ENCODE assay signal across 8 mouse cellular contexts in the genomic region with DNA sequence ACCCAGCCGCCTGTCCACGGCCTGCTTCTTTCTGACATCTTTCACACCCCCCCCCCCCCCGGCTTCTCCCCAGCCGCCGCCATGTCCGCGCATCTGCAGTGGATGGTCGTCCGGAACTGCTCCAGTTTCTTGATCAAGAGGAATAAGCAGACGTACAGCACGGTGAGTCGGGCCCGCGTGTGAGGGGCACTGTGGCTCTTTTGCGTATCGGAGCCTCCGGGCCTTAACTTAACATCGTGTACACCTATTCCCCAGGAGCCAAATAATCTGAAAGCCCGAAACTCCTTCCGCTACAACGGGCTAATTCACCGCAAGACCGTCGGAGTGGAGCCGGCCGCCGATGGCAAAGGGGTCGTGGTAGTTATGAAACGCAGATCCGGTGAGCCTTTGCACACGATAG. TPM values are rescaled to one million over a fixed set of nuclear protein-coding genes. Genes with fewer than 3 reads are reported as not detected.
DNase-seq lines count a peak whose midpoint lies in the region; ATAC-seq and TF ChIP-seq lines count a peak whose summit lies in the region.
"Not testable (repeated sequence)": the region's sequence is repeated elsewhere in the genome, so short reads cannot be mapped to it uniquely, and the experiment has no call there.

No protein-coding gene starts in this region.

- H3K9me3 ChIP-seq in E14TG2a.4 (ENCODE audit: low read length); embryonic facial prominence, embryonic 10.5 days; forebrain, embryonic 16.5 days (ENCODE audit: control insufficient read depth, low read length); hindbrain, embryonic 12.5 days (replicated peaks); kidney, postnatal 0 days (replicated peaks; ENCODE audit: low read length); liver, embryonic 13.5 days (replicated peaks); midbrain, embryonic 12.5 days: not testable (repeated sequence)

- H3K4me1 ChIP-seq in E14TG2a.4 (replicated peaks; ENCODE audit: low read depth, low read length) = peaks cover 51% of the 10 kb centered on the region
- peaks cover 30% of the 10 kb centered on the region for H3K4me1 ChIP-seq in embryonic facial prominence, embryonic 10.5 days
- peaks cover 28% of the 10 kb centered on the region for H3K4me1 ChIP-seq in forebrain, embryonic 16.5 days (replicated peaks; ENCODE audit: control insufficient read depth, insufficient read depth, low read length)
- peaks cover 18% of the 10 kb centered on the region for H3K4me1 ChIP-seq in hindbrain, embryonic 12.5 days
- not testable (repeated sequence) for H3K4me1 ChIP-seq in kidney, postnatal 0 days (replicated peaks; ENCODE audit: insufficient read depth, low read length); small intestine, adult 2 months (ENCODE audit: control insufficient read depth, insufficient read depth, insufficient read length, low read length)
- peaks cover 53% of the 10 kb centered on the region for H3K4me1 ChIP-seq in liver, embryonic 13.5 days (replicated peaks)
- H3K4me1 ChIP-seq in midbrain, embryonic 12.5 days = peaks cover 22% of the 10 kb centered on the region

- under 1% methylated on average over 31 of the region's 31 CpGs for WGBS in embryonic facial prominence, embryonic 10.5 days
- 1% methylated on average over 28 of the region's 31 CpGs for WGBS in forebrain, embryonic 16.5 days
- WGBS in hindbrain, embryonic 12.5 days = under 1% methylated on average over 31 of the region's 31 CpGs
- under 1% methylated on average over 28 of the region's 31 CpGs for WGBS in kidney, postnatal 0 days
- under 1% methylated on average over 31 of the region's 31 CpGs for WGBS in liver, embryonic 13.5 days (ENCODE audit: insufficient replicate concordance)
- 2% methylated on average over 31 of the region's 31 CpGs for WGBS in midbrain, embryonic 12.5 days
- WGBS in small intestine, adult 2 months = under 1% methylated on average over 31 of the region's 31 CpGs

- not testable (repeated sequence) for TF ChIP-seq CTCF in E14TG2a.4 (conservative IDR thresholded peaks at IDR 0.05; ENCODE audit: low read length); kidney, postnatal 0 days (IDR thresholded peaks at IDR 0.05; ENCODE audit: low read depth); small intestine, adult 2 months (IDR thresholded peaks at IDR 0.05; ENCODE audit: extremely low read depth, insufficient read length, insufficient replicate concordance, low read depth, low read length)

- H3K4me3 ChIP-seq in E14TG2a.4 (replicated peaks; ENCODE audit: low read length) = peak overlapping the region; percentile 91
- peak overlapping the region; percentile 79 for H3K4me3 ChIP-seq in embryonic facial prominence, embryonic 10.5 days
- peak overlapping the region; percentile 79 for H3K4me3 ChIP-seq in forebrain, embryonic 16.5 days (replicated peaks; ENCODE audit: low read length)
- H3K4me3 ChIP-seq in hindbrain, embryonic 12.5 days = peak overlapping the region; percentile 84
- H3K4me3 ChIP-seq in kidney, postnatal 0 days (replicated peaks; ENCODE audit: low read depth, low read length) = peak overlapping the region; percentile 81
- peak overlapping the region; percentile 92 for H3K4me3 ChIP-seq in liver, embryonic 13.5 days (replicated peaks)
- peak overlapping the region; percentile 78 for H3K4me3 ChIP-seq in midbrain, embryonic 12.5 days
- H3K4me3 ChIP-seq in small intestine, adult 2 months (ENCODE audit: low read depth, low read length) = peak overlapping the region; percentile 88

- peaks cover 52% of the 10 kb centered on the region for H3K36me3 ChIP-seq in E14TG2a.4 (ENCODE audit: insufficient read depth, low read length)
- peaks cover 47% of the 10 kb centered on the region for H3K36me3 ChIP-seq in embryonic facial prominence, embryonic 10.5 days (replicated peaks)
- H3K36me3 ChIP-seq in forebrain, embryonic 16.5 days (ENCODE audit: control insufficient read depth, insufficient read depth) = peaks cover 17% of the 10 kb centered on the region
- H3K36me3 ChIP-seq in hindbrain, embryonic 12.5 days = peaks cover 41% of the 10 kb centered on the region
- peaks cover 26% of the 10 kb centered on the region for H3K36me3 ChIP-seq in kidney, postnatal 0 days (ENCODE audit: insufficient read depth, low read length)
- peaks cover 47% of the 10 kb centered on the region for H3K36me3 ChIP-seq in liver, embryonic 13.5 days
- peaks cover 41% of the 10 kb centered on the region for H3K36me3 ChIP-seq in midbrain, embryonic 12.5 days
- peaks cover 20% of the 10 kb centered on the region for H3K36me3 ChIP-seq in small intestine, adult 2 months (ENCODE audit: control insufficient read depth, insufficient read depth, low read length)

- not testable (repeated sequence) for DNase-seq in embryonic facial prominence, embryonic 10.5 days (ENCODE audit: low spot score); kidney, postnatal 0 days (ENCODE audit: low spot score); liver, embryonic 13.5 days

- not testable (repeated sequence) for TF ChIP-seq POLR2A in small intestine, adult 2 months (IDR thresholded peaks at IDR 0.05; ENCODE audit: low read depth, low read length)

- ATAC-seq in forebrain, embryonic 16.5 days; kidney, postnatal 0 days (replicated peaks; ENCODE audit: low FRiP score, low read depth); liver, embryonic 13.5 days (ENCODE audit: low read depth); midbrain, embryonic 12.5 days (ENCODE audit: low FRiP score, low read depth): not testable (repeated sequence)
- 0 out of 2 replicates have a peak, but pooled peaks have one; percentile 12 for ATAC-seq in hindbrain, embryonic 12.5 days (ENCODE audit: low FRiP score)

- H3K27me3 ChIP-seq in E14TG2a.4 (ENCODE audit: insufficient read depth, low read length); forebrain, embryonic 16.5 days (replicated peaks; ENCODE audit: control insufficient read depth, insufficient read depth, low read length); hindbrain, embryonic 12.5 days; kidney, postnatal 0 days (ENCODE audit: insufficient read depth, low read length); liver, embryonic 13.5 days; small intestine, adult 2 months (ENCODE audit: control insufficient read depth, insufficient read depth, low read length): not testable (repeated sequence)
- H3K27me3 ChIP-seq in embryonic facial prominence, embryonic 10.5 days (replicated peaks; ENCODE audit: low read depth, poor library complexity, severe bottlenecking) = peaks cover 18% of the 10 kb centered on the region
- H3K27me3 ChIP-seq in midbrain, embryonic 12.5 days = peaks cover 23% of the 10 kb centered on the region

- H3K9ac ChIP-seq in forebrain, embryonic 16.5 days (replicated peaks; ENCODE audit: low read depth, low read length) = peak overlapping the region; percentile 88
- H3K9ac ChIP-seq in hindbrain, embryonic 12.5 days = peak overlapping the region; percentile 96
- H3K9ac ChIP-seq in kidney, postnatal 0 days (ENCODE audit: low read depth, low read length) = peak overlapping the region; percentile 95
- peak overlapping the region; percentile 96 for H3K9ac ChIP-seq in liver, embryonic 13.5 days
- H3K9ac ChIP-seq in midbrain, embryonic 12.5 days (replicated peaks) = peak overlapping the region; percentile 94

- H3K27ac ChIP-seq in embryonic facial prominence, embryonic 10.5 days (replicated peaks) = peak overlapping the region; percentile 94
- peak overlapping the region; percentile 82 for H3K27ac ChIP-seq in forebrain, embryonic 16.5 days (ENCODE audit: low read length)
- peak overlapping the region; percentile 89 for H3K27ac ChIP-seq in hindbrain, embryonic 12.5 days
- H3K27ac ChIP-seq in kidney, postnatal 0 days = peak overlapping the region; percentile 94
- H3K27ac ChIP-seq in liver, embryonic 13.5 days = peak overlapping the region; percentile 95
- peak overlapping the region; percentile 87 for H3K27ac ChIP-seq in midbrain, embryonic 12.5 days (replicated peaks)
- peak overlapping the region; percentile 90; the same call in 1 of the 2 replicates for H3K27ac ChIP-seq in small intestine, adult 2 months (ENCODE audit: insufficient read depth, low read depth, low read length)

- H3K4me2 ChIP-seq in forebrain, embryonic 16.5 days (ENCODE audit: low read length) = peak overlapping the region; percentile 87
- H3K4me2 ChIP-seq in hindbrain, embryonic 12.5 days (replicated peaks) = peak overlapping the region; percentile 88
- H3K4me2 ChIP-seq in kidney, postnatal 0 days (ENCODE audit: low read length) = peak overlapping the region; percentile 82
- peak overlapping the region; percentile 82 for H3K4me2 ChIP-seq in liver, embryonic 13.5 days
- peak overlapping the region; percentile 88 for H3K4me2 ChIP-seq in midbrain, embryonic 12.5 days (replicated peaks)

RNA-seq across cellular contexts. Expression of gene Rpl28, which starts 0.6 kb away (rescaled TPM):
- 386 and 403 TPM in 2 replicates for polyA plus RNA-seq in embryonic facial prominence, embryonic 10.5 days (2016; fragmentation: Nextera tagmentation; extraction: Ambion mirVana)
- 173 and 179 TPM in 2 replicates for polyA plus RNA-seq in forebrain, embryonic 16.5 days (2015; fragmentation: Nextera tagmentation; extraction: Ambion mirVana)
- 290 and 306 TPM in 2 replicates for polyA plus RNA-seq in hindbrain, embryonic 12.5 days (2016; fragmentation: Nextera tagmentation; extraction: Ambion mirVana)
- 453 and 480 TPM in 2 replicates for polyA plus RNA-seq in kidney, postnatal 0 days (2015; fragmentation: Nextera tagmentation; extraction: Ambion mirVana)
- polyA plus RNA-seq in liver, embryonic 13.5 days (2015; fragmentation: Nextera tagmentation; extraction: Ambion mirVana) = 242 and 279 TPM in 2 replicates
- 300 and 313 TPM in 2 replicates for polyA plus RNA-seq in midbrain, embryonic 12.5 days (2016; fragmentation: Nextera tagmentation; extraction: Ambion mirVana)
- polyA plus RNA-seq in small intestine, adult 2 months (2012; rRNA removed) = 141 and 355 TPM in 2 replicates

RNA-seq across cellular contexts. Expression of gene Tmem238, which starts 3.8 kb away (rescaled TPM):
- polyA plus RNA-seq in embryonic facial prominence, embryonic 10.5 days (2016; fragmentation: Nextera tagmentation; extraction: Ambion mirVana) = 4.1 and 4.2 TPM in 2 replicates
- 3.3 and 4.1 TPM in 2 replicates for polyA plus RNA-seq in forebrain, embryonic 16.5 days (2015; fragmentation: Nextera tagmentation; extraction: Ambion mirVana)
- 2.9 and 4.0 TPM in 2 replicates for polyA plus RNA-seq in hindbrain, embryonic 12.5 days (2016; fragmentation: Nextera tagmentation; extraction: Ambion mirVana)
- polyA plus RNA-seq in kidney, postnatal 0 days (2015; fragmentation: Nextera tagmentation; extraction: Ambion mirVana) = 35.9 and 40.4 TPM in 2 replicates
- polyA plus RNA-seq in liver, embryonic 13.5 days (2015; fragmentation: Nextera tagmentation; extraction: Ambion mirVana) = 13.7 and 14.6 TPM in 2 replicates
- 2.5 TPM in 2 replicates for polyA plus RNA-seq in midbrain, embryonic 12.5 days (2016; fragmentation: Nextera tagmentation; extraction: Ambion mirVana)
- polyA plus RNA-seq in small intestine, adult 2 months (2012; rRNA removed) = 225 and 544 TPM in 2 replicates

RNA-seq across cellular contexts. Expression of gene Tmem190, which starts 10.5 kb away (rescaled TPM):
- not detected in 2 replicates for polyA plus RNA-seq in embryonic facial prominence, embryonic 10.5 days (2016; fragmentation: Nextera tagmentation; extraction: Ambion mirVana)
- polyA plus RNA-seq in forebrain, embryonic 16.5 days (2015; fragmentation: Nextera tagmentation; extraction: Ambion mirVana) = not detected in 2 replicates
- polyA plus RNA-seq in hindbrain, embryonic 12.5 days (2016; fragmentation: Nextera tagmentation; extraction: Ambion mirVana) = not detected in 2 replicates
- polyA plus RNA-seq in kidney, postnatal 0 days (2015; fragmentation: Nextera tagmentation; extraction: Ambion mirVana) = 0.70 TPM in 1 of 2 replicates, not detected in the other
- 0.44 TPM in 1 of 2 replicates, not detected in the other for polyA plus RNA-seq in liver, embryonic 13.5 days (2015; fragmentation: Nextera tagmentation; extraction: Ambion mirVana)
- not detected in 2 replicates for polyA plus RNA-seq in midbrain, embryonic 12.5 days (2016; fragmentation: Nextera tagmentation; extraction: Ambion mirVana)
- polyA plus RNA-seq in small intestine, adult 2 months (2012; rRNA removed) = not detected in 2 replicates

RNA-seq across cellular contexts. Expression of gene Il11, which starts 10.6 kb away (rescaled TPM):
- 0.15 and 0.19 TPM in 2 replicates for polyA plus RNA-seq in embryonic facial prominence, embryonic 10.5 days (2016; fragmentation: Nextera tagmentation; extraction: Ambion mirVana)
- 0.53 and 1.1 TPM in 2 replicates for polyA plus RNA-seq in forebrain, embryonic 16.5 days (2015; fragmentation: Nextera tagmentation; extraction: Ambion mirVana)
- polyA plus RNA-seq in hindbrain, embryonic 12.5 days (2016; fragmentation: Nextera tagmentation; extraction: Ambion mirVana) = 0.34 TPM in 1 of 2 replicates, not detected in the other
- polyA plus RNA-seq in kidney, postnatal 0 days (2015; fragmentation: Nextera tagmentation; extraction: Ambion mirVana) = 0.14 and 0.20 TPM in 2 replicates
- 0.05 TPM in 1 of 2 replicates, not detected in the other for polyA plus RNA-seq in liver, embryonic 13.5 days (2015; fragmentation: Nextera tagmentation; extraction: Ambion mirVana)
- polyA plus RNA-seq in midbrain, embryonic 12.5 days (2016; fragmentation: Nextera tagmentation; extraction: Ambion mirVana) = 0.36 and 0.38 TPM in 2 replicates
- 0.25 and 0.32 TPM in 2 replicates for polyA plus RNA-seq in small intestine, adult 2 months (2012; rRNA removed)

RNA-seq across cellular contexts. Expression of gene Ube2s, which starts 19.1 kb away (rescaled TPM):
- 422 and 438 TPM in 2 replicates for polyA plus RNA-seq in embryonic facial prominence, embryonic 10.5 days (2016; fragmentation: Nextera tagmentation; extraction: Ambion mirVana)
- polyA plus RNA-seq in forebrain, embryonic 16.5 days (2015; fragmentation: Nextera tagmentation; extraction: Ambion mirVana) = 291 and 311 TPM in 2 replicates
- polyA plus RNA-seq in hindbrain, embryonic 12.5 days (2016; fragmentation: Nextera tagmentation; extraction: Ambion mirVana) = 331 and 348 TPM in 2 replicates
- 198 and 203 TPM in 2 replicates for polyA plus RNA-seq in kidney, postnatal 0 days (2015; fragmentation: Nextera tagmentation; extraction: Ambion mirVana)
- polyA plus RNA-seq in liver, embryonic 13.5 days (2015; fragmentation: Nextera tagmentation; extraction: Ambion mirVana) = 282 and 292 TPM in 2 replicates
- 384 TPM in 2 replicates for polyA plus RNA-seq in midbrain, embryonic 12.5 days (2016; fragmentation: Nextera tagmentation; extraction: Ambion mirVana)
- 78.5 and 131 TPM in 2 replicates for polyA plus RNA-seq in small intestine, adult 2 months (2012; rRNA removed)
